Mouse (Mus musculus): ENCODE measurements around the gene Limch1. TPM values are rescaled to one million over a fixed set of nuclear protein-coding genes. Genes with fewer than 3 reads are reported as not detected.

Gene Limch1
- polyA plus RNA-seq, 1 experiment = not detected

DNA sequence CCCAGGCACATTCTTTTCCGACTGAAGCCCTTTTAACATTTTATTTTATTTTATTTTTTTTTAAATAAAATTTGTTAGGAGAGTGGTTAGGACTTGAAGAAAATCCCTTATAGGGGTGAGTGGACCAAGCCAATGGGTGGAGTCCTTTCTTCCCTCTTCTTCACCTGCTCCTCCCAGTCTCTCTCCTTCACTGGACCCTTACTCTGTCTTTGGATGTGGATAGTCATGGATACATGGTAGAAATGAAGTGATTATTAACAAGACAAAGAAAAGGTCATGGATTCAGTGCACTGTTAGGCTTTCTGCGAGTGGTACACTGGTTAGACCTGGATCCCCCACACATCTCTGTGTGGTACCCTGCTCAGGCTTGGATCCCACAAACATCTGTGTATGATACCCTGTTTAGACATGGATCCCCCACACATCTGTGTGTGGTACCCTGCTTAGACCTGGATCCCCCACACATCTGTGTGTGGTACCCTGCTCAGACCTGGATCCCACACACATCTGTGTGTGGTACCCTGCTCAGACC lies 12.1 kb downstream of the Limch1 start:
- H3K27me3 ChIP-seq (replicated peaks) = no peaks in the 10 kb centered on the region
- H3K36me3 ChIP-seq (replicated peaks; ENCODE audit: low read length) = no peaks in the 10 kb centered on the region
- no peaks in the 10 kb centered on the region for H3K9me3 ChIP-seq
- no peak overlapping the region for H3K4me3 ChIP-seq (replicated peaks)
- no peaks in the 10 kb centered on the region for H3K4me1 ChIP-seq
- no peak for TF ChIP-seq FLI1 (IDR thresholded peaks at IDR 0.05; ENCODE audit: low read length)
- no peak for TF ChIP-seq GATA1 (IDR thresholded peaks at IDR 0.05; ENCODE audit: borderline replicate concordance, low read length)

- H3K27me3 ChIP-seq (replicated peaks) = no peaks in the 10 kb centered on the region
- no peaks in the 10 kb centered on the region for H3K4me1 ChIP-seq
- no peak for TF ChIP-seq FLI1 (IDR thresholded peaks at IDR 0.05; ENCODE audit: low read length)
- TF ChIP-seq GATA1 (IDR thresholded peaks at IDR 0.05; ENCODE audit: borderline replicate concordance, low read length) = no peak
- H3K36me3 ChIP-seq (replicated peaks; ENCODE audit: low read length) = no peaks in the 10 kb centered on the region
- H3K4me3 ChIP-seq (replicated peaks) = no peak overlapping the region
- H3K9me3 ChIP-seq = no peaks in the 10 kb centered on the region
Observed at GRCm38 (mm10) chr5:66759354-66759753, 13.7 kb downstream of the Limch1 start.

DNA sequence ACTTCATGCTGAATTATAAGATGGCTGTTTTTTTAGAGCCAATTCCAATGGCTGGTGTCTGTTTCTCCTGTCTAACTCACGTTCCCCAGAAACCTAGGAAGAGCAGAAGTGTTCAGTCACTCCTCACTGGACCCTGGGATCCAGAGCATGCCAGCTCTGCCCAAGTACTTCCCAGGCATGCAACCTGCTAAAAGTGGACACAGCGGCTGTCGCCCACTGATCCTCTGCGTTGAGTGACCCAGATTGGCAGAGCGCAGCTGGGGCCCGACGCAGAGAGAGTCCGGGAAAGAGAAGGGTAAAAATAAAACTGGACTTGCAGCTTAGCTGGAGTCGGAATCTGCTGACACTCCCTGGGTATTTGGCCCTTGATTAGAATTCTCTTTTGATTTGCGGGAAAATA lies 15.1 kb downstream of the Limch1 start:
- no peak for TF ChIP-seq GATA1 (IDR thresholded peaks at IDR 0.05; ENCODE audit: borderline replicate concordance, low read length)
- TF ChIP-seq FLI1 (IDR thresholded peaks at IDR 0.05; ENCODE audit: low read length) = no peak
- no peaks in the 10 kb centered on the region for H3K9me3 ChIP-seq

DNA sequence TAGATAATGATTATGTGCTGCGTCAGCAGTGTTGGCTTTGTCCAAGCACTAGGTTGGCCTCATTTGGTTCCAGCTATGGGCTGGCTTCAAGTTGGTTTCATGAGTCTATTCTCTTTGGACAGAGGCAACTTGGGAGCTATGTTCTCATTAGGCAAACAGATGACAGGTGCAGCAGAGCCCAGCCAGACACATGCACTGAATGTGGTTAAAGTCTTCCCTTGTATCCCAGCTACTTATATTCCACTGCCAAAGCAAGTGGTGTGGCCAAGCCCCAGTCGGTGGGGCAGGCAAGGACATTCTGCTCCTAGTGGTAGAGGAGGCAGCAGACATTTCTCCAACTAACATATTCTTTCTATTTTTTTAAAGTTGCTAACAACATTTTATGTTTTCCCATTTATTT lies 16.4 kb downstream of the Limch1 start:
- Histone ChIP-seq H3K9me3 (no peaks in the 10 kb centered on the region), H3K4me1 (no peaks in the 10 kb centered on the region), H3K4me3 (replicated peaks) (no peak overlapping the region), H3K27me3 (replicated peaks) (no peaks in the 10 kb centered on the region), H3K36me3 (replicated peaks; ENCODE audit: low read length) (no peaks in the 10 kb centered on the region)
- TF ChIP-seq GATA1 (IDR thresholded peaks at IDR 0.05; ENCODE audit: borderline replicate concordance, low read length) (no peak), FLI1 (IDR thresholded peaks at IDR 0.05; ENCODE audit: low read length) (no peak)

More for the DNA sequence above, 15.1 kb downstream of the Limch1 start:
- Histone ChIP-seq H3K27me3 (replicated peaks) (no peaks in the 10 kb centered on the region), H3K4me3 (replicated peaks) (no peak overlapping the region), H3K36me3 (replicated peaks; ENCODE audit: low read length) (no peaks in the 10 kb centered on the region), H3K4me1 (no peaks in the 10 kb centered on the region)

DNA sequence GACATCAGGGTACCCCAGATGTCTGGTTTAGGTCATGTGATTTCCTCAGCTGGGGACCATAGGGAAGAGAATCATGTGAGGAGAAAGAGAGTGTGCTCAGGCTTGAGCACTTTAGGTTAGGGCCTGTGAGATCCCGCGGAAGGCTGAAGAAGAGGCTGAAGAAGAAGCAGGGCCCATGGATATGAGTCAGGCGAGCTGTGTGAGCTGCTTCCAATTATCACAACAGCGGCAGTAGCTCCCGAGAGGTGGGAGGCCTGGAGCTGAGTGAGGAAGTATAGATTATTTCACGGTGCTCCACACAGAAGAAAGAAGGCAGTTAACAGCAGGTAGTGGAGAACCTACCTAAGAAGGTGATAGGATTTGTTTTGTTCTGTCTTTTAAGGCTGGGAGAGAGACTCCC lies 18.5 kb downstream of the Limch1 start:
- Histone ChIP-seq H3K9me3 (no peaks in the 10 kb centered on the region), H3K4me1 (no peaks in the 10 kb centered on the region), H3K4me3 (replicated peaks) (no peak overlapping the region), H3K36me3 (replicated peaks; ENCODE audit: low read length) (no peaks in the 10 kb centered on the region), H3K27me3 (replicated peaks) (no peaks in the 10 kb centered on the region)
- no peak for TF ChIP-seq FLI1 (IDR thresholded peaks at IDR 0.05; ENCODE audit: low read length)
- no peak for TF ChIP-seq GATA1 (IDR thresholded peaks at IDR 0.05; ENCODE audit: borderline replicate concordance, low read length)

DNA sequence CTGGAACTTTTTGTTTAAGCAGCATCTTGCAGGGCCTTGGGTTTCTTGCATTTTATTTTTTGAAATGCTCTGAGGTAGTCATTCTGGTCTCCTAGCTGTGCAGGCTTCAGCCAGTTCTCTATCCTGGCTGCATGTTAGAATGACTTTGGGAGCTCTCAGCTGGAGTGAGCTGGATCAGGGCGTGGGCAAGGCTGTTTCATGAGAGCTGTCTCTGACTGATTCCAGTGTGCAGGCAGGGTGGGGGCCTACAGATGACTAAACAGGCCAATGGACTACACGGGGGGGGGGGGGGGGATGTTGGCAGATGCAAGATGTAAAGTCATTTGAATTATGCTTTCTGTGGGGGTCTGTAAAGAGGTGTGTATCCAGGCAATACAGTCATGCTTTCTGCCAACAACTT lies 20.3 kb downstream of the Limch1 start:
- H3K4me1 ChIP-seq = no peaks in the 10 kb centered on the region
- H3K27me3 ChIP-seq (replicated peaks) = no peaks in the 10 kb centered on the region
- H3K9me3 ChIP-seq = no peaks in the 10 kb centered on the region

DNA sequence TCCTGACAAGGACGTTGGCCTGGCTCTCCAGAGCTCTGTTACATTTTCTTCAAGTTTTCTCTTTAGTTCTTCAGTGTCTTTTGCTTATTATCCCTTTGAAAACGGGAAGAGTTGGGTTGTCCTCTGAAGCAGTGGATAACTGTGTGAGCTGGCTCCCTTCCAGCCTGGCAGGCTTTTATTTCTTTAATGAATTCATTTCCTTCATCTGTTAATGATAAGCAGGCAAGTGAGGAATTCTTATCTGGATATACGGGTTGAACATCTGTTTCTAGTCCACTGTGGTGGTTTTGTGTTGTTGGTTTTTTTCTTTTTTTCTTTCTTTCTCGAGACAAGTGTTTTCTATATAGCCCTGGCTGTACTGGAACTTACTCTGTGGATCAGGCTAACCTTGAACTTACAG lies 22.4 kb downstream of the Limch1 start:
- Histone ChIP-seq H3K4me3 (replicated peaks) (no peak overlapping the region), H3K4me1 (no peaks in the 10 kb centered on the region), H3K27me3 (replicated peaks) (no peaks in the 10 kb centered on the region), H3K9me3 (no peaks in the 10 kb centered on the region), H3K36me3 (replicated peaks; ENCODE audit: low read length) (no peaks in the 10 kb centered on the region)
- TF ChIP-seq GATA1 (IDR thresholded peaks at IDR 0.05; ENCODE audit: borderline replicate concordance, low read length) (no peak), FLI1 (IDR thresholded peaks at IDR 0.05; ENCODE audit: low read length) (no peak)

More for the DNA sequence above, 20.3 kb downstream of the Limch1 start:
- H3K4me3 ChIP-seq (replicated peaks) = no peak overlapping the region
- H3K36me3 ChIP-seq (replicated peaks; ENCODE audit: low read length) = no peaks in the 10 kb centered on the region
- TF ChIP-seq GATA1 (IDR thresholded peaks at IDR 0.05; ENCODE audit: borderline replicate concordance, low read length) (no peak), FLI1 (IDR thresholded peaks at IDR 0.05; ENCODE audit: low read length) (no peak)

- Histone ChIP-seq H3K27me3 (replicated peaks) (no peaks in the 10 kb centered on the region), H3K36me3 (replicated peaks; ENCODE audit: low read length) (no peaks in the 10 kb centered on the region), H3K4me1 (no peaks in the 10 kb centered on the region), H3K4me3 (replicated peaks) (no peak overlapping the region), H3K9me3 (no peaks in the 10 kb centered on the region)
- TF ChIP-seq FLI1 (IDR thresholded peaks at IDR 0.05; ENCODE audit: low read length) (no peak), GATA1 (IDR thresholded peaks at IDR 0.05; ENCODE audit: borderline replicate concordance, low read length) (no peak)
Observed at GRCm38 (mm10) chr5:66769070-66769469, 23.4 kb downstream of the Limch1 start.

DNA sequence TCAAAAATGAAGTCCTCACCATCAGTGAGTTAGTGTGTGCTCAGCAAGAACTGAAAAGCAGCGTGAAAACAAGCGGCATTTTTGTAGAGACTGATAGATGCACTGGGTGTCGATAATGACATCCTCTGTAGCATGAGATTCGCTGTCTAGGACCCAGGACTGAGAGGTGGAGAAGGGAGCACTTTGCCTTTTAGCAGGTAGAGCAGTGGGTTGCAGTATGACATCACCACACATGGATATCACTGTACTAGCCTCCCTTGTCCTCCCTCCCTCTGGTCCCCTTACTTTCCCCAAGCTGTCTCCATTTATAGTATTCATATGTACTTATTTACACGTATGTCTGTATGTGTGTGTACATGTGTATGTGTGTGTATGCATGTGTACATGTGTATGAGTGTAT lies 23.9 kb downstream of the Limch1 start:
- H3K27me3 ChIP-seq (replicated peaks) = no peaks in the 10 kb centered on the region
- H3K4me1 ChIP-seq = no peaks in the 10 kb centered on the region

GRCm38 (mm10) chr5:66777999-66778710 lies 32.5 kb downstream of the Limch1 start:
- TF ChIP-seq FLI1 (IDR thresholded peaks at IDR 0.05; ENCODE audit: low read length) (no peak), GATA1 (IDR thresholded peaks at IDR 0.05; ENCODE audit: borderline replicate concordance, low read length) (no peak)
- no peaks in the 10 kb centered on the region for H3K27me3 ChIP-seq (replicated peaks)
- H3K4me3 ChIP-seq (replicated peaks) = no peak overlapping the region
- H3K4me1 ChIP-seq = no peaks in the 10 kb centered on the region
- H3K36me3 ChIP-seq (replicated peaks; ENCODE audit: low read length) = no peaks in the 10 kb centered on the region
- peaks cover 8% of the 10 kb centered on the region; the same call in 1 of the 2 replicates for H3K9me3 ChIP-seq

More for the DNA sequence above, 23.9 kb downstream of the Limch1 start:
- TF ChIP-seq GATA1 (IDR thresholded peaks at IDR 0.05; ENCODE audit: borderline replicate concordance, low read length) (no peak), FLI1 (IDR thresholded peaks at IDR 0.05; ENCODE audit: low read length) (no peak)
- H3K4me3 ChIP-seq (replicated peaks) = no peak overlapping the region
- no peaks in the 10 kb centered on the region for H3K9me3 ChIP-seq
- H3K36me3 ChIP-seq (replicated peaks; ENCODE audit: low read length) = no peaks in the 10 kb centered on the region
